Mouse (Mus musculus) bone marrow, adult 2 months (tissue): ENCODE results near the gene Stk38. TPM values are rescaled to one million over a fixed set of nuclear protein-coding genes. Genes with fewer than 3 reads are reported as not detected.

Experiments
- H3K27ac ChIP-seq: fragments of 200-500 bp; 2 replicates; pipeline ENCODE4 v1.5.1; 2012; ENCODE audit warnings: low read depth, mild to moderate bottlenecking, control low read depth, inconsistent platforms, low read length; ENCODE audit not compliant: control insufficient read depth, poor library complexity, insufficient read depth
- H3K4me1 ChIP-seq: fragments of 200-500 bp; 2 replicates; pipeline ENCODE4 v1.6.1; 2011; ENCODE audit warnings: low read length; ENCODE audit not compliant: control insufficient read depth, insufficient read depth
- H3K4me3 ChIP-seq: fragments of 200-500 bp; replicated peaks from 2 replicates; pipeline ENCODE3; 2011; ENCODE audit warnings: mild to moderate bottlenecking, low read depth, low read length, control low read depth; ENCODE audit not compliant: control insufficient read depth
- CTCF ChIP-seq: fragments of 200-500 bp; IDR thresholded peaks from 2 replicates; pipeline ENCODE4 v1.5.1; 2011; ENCODE audit warnings: low read length, control low read depth; ENCODE audit not compliant: control insufficient read depth, insufficient read depth
- POLR2A ChIP-seq: fragments of 200-500 bp; IDR thresholded peaks from 2 replicates; pipeline ENCODE4 v1.6.1; 2011; ENCODE audit warnings: low read depth, mild to moderate bottlenecking, control low read depth, low read length, borderline replicate concordance; ENCODE audit not compliant: control insufficient read depth
- WGBS: fragments of 180-500 bp; shearing (Covaris S2); methylation state at CpG from one replicate; pipeline ENCODE4 v1.1.7; 2018; 5-methylcytosine and 5-hydroxymethylcytosine counted together
- polyA plus RNA-seq: library from polyadenylated mRNA; stranded (reverse); fragments of >200 nt; gene quantifications from 2 replicates; pipeline ENCODE4 v1.2.4, GENCODE M21; 2011; ENCODE audit warnings: low replicate concordance; ENCODE audit not compliant: missing spikeins, insufficient read depth, insufficient read length

The Stk38 gene
- polyA plus RNA-seq, 1 experiment: 214 TPM

DNA sequence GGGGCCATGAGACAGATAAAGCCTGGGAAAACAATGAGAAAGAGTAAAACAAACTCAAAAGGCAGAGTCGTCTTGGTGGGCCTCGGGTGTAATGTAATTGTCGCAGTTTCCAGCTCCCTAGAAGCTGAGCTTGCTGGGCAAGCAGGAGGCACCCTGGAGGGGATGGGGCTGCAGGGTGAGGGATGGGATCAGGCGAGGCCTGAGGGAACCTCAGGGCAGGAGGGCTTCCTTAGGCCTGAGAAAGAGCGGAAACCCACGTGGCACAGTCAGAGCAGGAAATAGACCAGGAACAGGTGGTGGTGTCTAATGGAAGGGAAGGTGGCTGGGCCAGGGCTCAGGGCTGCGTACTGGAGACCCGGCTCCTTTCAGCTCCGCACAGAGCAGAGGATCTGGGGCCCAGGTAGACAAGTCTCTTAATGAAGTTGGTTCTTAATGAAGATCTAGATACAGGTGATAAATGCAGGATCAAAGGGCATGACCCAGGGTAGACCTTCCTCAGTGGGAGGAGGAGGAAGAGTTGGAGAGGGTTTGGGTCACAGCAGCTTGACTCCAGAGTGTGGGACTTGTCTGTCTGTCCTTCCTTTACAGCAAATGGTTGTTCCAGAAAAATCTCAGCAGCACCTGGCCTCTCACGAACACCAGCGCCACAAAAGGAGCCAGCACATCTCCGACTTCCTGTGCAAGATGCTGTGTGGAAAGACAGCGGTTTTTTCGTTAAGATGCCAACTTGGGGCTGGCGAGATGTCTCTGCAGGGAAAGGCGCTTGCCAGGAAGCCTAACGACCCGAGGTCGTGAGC, 73.5 kb downstream of the Stk38 start:
- 66% methylated on average over 19 of the region's 19 CpGs for WGBS
- no peaks in the 10 kb centered on the region; the same call in 1 of the 2 replicates for H3K4me1 ChIP-seq
- TF ChIP-seq CTCF (no peak), POLR2A (no peak)
- H3K27ac ChIP-seq: no peak overlapping the region
- H3K4me3 ChIP-seq: no peak overlapping the region

DNA sequence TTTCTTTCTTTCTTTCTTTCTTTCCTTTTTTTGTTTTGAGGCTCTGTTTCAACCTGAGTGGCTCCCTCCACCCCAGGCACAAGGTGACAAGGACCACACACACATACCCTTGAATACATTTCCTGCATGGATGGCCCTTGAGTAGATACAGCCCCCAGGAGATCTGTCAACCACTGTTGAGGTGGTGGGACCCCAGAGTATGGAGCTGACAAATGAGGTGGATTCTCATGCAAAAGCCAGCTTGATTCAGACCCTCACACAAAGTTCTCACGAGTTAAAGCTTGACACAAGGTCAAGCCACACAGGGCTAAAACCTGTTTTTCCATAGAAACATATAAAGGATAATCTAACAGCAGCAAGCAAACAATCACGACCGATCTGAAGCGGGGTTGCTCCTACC, 75.5 kb downstream of the Stk38 start:
- Histone ChIP-seq H3K4me3 (no peak overlapping the region), H3K4me1 (no peaks in the 10 kb centered on the region; the same call in 1 of the 2 replicates), H3K27ac (no peak overlapping the region)
- TF ChIP-seq CTCF (no peak), POLR2A (no peak)
- WGBS: 92% methylated on average over 4 of the region's 4 CpGs

DNA sequence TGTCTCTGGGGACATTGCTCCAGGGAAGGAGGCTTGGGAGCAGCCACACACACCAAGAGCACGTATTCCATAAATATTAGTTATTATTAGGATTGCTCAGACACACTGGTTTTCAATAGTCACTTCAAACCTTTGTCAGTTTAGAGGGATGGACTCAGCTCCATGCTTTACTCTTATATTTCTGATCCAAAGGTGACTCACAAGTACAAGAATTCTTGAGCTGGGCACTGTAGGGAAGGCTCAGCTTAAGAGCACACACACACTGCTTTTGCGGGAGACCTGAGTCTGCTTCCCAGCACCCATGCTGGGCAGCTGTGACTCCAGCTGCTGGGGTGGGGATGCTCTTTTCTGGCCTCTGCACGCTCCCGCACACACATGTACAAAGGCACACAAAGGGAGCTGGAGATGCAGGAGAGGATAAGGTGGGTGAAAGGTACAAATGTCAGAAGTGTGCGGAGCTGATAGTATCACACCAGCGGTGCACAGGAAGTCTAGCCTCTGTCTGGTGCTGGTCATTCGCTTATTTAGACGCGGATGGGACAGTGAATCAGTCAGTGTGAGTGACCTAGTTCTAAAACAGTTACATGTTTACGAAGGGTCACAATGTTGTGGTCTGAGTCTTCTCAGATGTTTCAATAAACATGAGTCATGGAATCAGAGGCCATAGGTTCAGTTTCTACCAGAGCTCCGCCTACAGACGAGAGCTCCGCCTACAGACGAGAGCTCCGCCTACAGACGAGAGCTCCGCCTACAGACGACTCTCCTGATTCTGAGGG, 76.2 kb downstream of the Stk38 start:
- TF ChIP-seq CTCF (no peak), POLR2A (no peak)
- WGBS: 86% methylated on average over 18 of the region's 18 CpGs
- Histone ChIP-seq H3K4me1 (peaks cover 3% of the 10 kb centered on the region; the same call in 1 of the 2 replicates), H3K27ac (peak overlapping the region; percentile 30), H3K4me3 (no peak overlapping the region)

DNA sequence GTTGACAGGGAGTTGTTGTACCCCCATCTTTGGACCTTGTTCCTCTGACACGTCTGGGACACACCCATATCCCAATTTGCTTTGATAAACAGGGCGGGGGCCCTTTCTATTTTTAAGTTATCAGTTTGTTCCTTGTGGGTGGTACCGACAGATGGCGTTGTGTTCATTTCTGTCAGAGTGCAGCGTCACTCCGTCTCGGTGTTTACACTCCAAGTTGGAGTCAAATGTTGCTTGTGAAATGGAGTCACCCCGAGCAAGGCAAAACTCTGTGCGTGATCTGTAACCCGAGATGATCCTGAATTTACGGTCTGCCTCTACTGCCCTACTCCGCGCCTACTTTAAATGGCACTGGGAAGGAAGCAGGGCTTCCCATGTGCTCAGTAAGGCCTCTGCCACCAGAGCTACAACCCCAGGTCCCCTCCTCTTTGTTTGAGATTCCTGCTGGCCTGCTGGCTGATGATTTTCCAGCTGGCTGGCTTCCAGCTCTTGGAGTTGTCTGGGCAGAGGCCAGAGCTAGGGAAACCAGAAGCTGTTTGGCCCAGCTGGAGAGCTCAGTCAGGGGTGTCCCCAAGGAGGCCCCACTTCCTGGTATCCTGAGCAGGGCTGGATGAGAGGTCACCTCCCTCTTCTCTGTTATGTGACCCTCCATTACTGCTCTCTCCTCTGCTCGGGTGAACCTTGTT, 77.3 kb downstream of the Stk38 start:
- 30% methylated on average over 14 of the region's 14 CpGs for WGBS
- peak overlapping the region; percentile 83 for H3K27ac ChIP-seq
- H3K4me3 ChIP-seq: no peak overlapping the region
- H3K4me1 ChIP-seq: peaks cover 3% of the 10 kb centered on the region; the same call in 1 of the 2 replicates
- TF ChIP-seq POLR2A (no peak), CTCF (peak; percentile 41)

DNA sequence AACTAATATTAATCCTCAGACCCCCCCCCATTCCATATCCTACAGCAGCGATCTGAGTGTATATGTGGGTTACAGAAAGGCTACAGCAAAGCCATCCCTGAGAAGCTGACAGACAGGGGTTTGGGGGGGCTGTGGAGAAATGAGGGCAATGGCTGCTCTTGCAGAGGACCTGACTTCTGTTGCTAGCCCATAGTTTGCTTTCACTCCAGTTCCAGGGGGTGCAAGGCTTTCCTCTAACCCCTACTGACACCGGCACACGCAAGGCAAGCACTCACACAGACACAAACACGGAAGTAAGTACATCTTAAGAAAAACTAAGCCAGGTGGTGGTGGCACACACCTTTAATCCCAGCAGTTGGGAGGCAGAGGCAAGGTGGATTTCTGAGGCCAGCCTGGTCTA, 78.4 kb downstream of the Stk38 start:
- Histone ChIP-seq H3K27ac (no peak overlapping the region; the same call in 1 of the 2 replicates), H3K4me1 (peaks cover 3% of the 10 kb centered on the region; the same call in 1 of the 2 replicates)
- 85% methylated on average over 4 of the region's 4 CpGs for WGBS

DNA sequence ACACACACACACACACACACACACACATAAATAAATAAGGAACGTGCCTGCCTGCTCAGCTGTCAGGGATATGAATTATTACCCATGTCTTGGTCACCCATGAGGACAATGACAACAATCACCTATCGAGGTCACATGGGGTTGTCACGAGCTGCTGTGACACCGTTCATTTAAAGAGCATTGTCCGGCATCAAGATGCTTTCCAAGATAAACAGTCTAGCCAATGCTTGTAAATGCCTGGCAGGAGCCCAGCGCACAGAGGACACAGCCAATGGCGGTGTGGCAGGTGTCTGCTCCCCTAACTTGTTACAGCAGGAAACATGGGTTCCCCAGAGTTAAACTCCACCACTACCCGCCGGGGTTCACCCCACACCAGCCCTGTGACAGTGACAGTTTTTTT, 79.8 kb downstream of the Stk38 start:
- H3K4me1 ChIP-seq: peaks cover 3% of the 10 kb centered on the region; the same call in 1 of the 2 replicates
- WGBS: 65% methylated on average over 9 of the region's 9 CpGs
- H3K4me3 ChIP-seq: no peak overlapping the region
- no peak overlapping the region for H3K27ac ChIP-seq
- TF ChIP-seq CTCF: no peak
- no peak for TF ChIP-seq POLR2A

More for the DNA sequence above, 78.4 kb downstream of the Stk38 start:
- H3K4me3 ChIP-seq: no peak overlapping the region
- TF ChIP-seq CTCF (no peak), POLR2A (no peak)

DNA sequence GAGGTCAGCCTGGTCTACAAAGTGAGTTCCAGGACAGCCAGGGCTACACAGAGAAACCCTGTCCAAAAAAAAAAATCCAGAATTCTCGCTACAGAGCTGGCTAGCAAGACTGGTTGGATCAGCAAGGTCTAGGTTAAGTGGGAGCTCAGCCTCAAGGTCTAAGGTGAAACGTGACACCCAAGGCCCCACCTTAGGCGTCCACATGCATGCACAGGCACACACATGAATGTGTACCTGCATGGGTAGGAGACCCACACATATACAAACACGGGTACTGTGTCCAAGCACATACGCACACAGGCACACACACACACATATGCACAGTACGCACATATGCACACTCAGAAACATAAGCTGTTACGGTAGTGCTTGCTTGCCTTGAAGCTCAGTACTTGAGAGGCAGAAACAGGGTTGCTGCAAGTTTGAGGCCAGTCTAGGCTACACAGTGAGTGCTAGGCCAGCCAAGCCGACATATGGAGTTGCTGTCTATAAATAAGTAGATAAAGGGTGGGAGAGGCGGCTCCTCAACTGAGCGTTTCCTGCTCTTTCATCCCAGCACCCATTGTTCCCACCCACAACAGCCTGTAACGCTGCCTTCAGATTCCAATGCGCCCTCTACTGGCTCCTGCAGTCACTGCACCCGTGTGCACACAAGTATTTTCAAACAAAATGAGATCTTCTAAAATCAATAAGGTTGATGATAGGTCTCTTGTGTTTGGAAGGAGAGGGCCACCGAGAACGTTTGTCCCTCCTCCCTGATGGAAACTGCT, 80.7 kb downstream of the Stk38 start:
- Histone ChIP-seq H3K4me1 (peaks cover 4% of the 10 kb centered on the region; the same call in 1 of the 2 replicates), H3K27ac (no peak overlapping the region), H3K4me3 (no peak overlapping the region)
- 37% methylated on average over 15 of the region's 15 CpGs for WGBS
- TF ChIP-seq POLR2A (no peak), CTCF (peak; percentile 84)
